Mouse (Mus musculus): ENCODE results near the gene Arhgap22.

The Arhgap22 gene

GRCm38 (mm10) chr14:33282447-33282846, 68.6 kb downstream of the Arhgap22 start:
- DNase-seq (ENCODE audit: low spot score) = no peak

DNA sequence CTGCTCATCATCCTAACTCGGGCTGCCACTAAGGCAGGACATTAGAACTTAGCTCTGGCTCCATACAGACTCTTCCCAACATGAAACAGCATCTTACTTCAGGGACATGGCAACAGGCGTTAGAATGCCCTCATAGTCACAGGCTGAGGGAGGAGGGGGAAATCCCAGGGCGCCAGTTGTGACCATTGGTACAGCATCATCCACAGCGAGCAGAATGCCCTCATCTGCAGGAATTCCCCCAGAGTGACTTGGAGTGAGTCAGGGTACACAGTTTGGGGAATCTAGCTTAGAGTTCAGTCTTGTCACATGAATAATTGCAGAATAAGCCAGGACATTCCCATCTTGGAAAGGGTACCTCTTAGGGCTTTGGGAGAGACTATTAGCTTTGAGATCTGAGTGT, 74.1 kb downstream of the Arhgap22 start:
- no peak for DNase-seq (ENCODE audit: low spot score)

GRCm38 (mm10) chr14:33290038-33290437, 76.2 kb downstream of the Arhgap22 start:
- DNase-seq (ENCODE audit: low spot score) = no peak

- no peak for DNase-seq (ENCODE audit: low spot score)
These were observed 80.7 kb downstream of the Arhgap22 start for GRCm38 (mm10) chr14:33294488-33294887.

DNA sequence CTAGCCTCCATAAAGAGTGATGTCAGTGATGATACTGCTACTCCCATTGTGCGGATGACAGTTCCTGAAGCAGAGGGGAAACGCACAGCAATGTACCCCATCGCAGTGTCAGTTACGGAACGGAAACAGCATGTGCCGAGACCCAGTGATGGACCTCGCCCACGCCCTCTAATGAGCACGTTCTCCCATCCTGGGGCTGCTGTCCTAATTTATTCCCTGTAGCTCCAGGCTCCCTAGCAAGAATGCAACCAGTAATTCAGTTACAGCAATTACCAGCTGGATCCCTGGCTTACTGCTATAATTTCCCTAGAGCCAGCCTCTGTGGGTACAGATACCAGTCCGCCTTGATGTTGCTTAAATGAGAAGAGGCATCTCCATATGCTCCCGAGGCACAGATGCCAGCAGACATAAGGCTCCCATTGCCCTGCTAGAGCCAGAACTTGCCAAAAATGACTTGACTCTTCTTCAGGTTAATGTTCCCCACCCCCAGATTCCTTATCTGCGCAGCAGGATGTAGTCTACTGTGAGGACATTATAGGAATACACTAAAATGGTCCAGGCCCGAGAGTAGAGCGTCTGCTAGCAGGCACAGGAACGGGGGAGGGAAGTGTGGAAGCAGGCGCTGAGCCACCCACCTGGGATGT, 83.0 kb downstream of the Arhgap22 start:
- DNase-seq (ENCODE audit: low spot score) = no peak

DNA sequence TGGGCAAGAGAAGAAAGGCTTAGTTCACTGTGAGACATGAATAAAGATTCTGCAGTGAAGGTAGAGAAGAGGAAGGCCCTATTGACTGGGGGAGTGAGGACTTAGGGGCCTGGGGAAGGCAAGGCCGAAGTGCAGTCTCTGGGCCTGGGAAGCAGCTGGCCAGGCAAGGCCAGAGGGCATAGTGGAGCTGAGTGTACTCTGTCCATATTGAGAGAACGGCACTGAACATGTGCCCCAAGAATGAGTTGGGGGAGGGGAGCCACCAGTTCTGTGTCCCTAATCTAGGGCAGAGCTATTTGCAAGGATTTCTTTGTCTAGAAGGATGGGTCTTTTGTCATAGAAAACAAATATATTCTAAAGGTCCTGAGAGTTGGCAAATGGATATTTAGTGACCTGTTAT, 86.8 kb downstream of the Arhgap22 start:
- peak; percentile 65 for DNase-seq (ENCODE audit: low spot score)

GRCm38 (mm10) chr14:33303348-33303819, 89.6 kb downstream of the Arhgap22 start:
- DNase-seq (ENCODE audit: low spot score) = peak; percentile 96

GRCm38 (mm10) chr14:33305645-33306281, 91.9 kb downstream of the Arhgap22 start:
- DNase-seq (ENCODE audit: low spot score) = no peak

- DNase-seq (ENCODE audit: low spot score) = no peak
These were observed 96.9 kb downstream of the Arhgap22 start for GRCm38 (mm10) chr14:33310719-33311118.

DNA sequence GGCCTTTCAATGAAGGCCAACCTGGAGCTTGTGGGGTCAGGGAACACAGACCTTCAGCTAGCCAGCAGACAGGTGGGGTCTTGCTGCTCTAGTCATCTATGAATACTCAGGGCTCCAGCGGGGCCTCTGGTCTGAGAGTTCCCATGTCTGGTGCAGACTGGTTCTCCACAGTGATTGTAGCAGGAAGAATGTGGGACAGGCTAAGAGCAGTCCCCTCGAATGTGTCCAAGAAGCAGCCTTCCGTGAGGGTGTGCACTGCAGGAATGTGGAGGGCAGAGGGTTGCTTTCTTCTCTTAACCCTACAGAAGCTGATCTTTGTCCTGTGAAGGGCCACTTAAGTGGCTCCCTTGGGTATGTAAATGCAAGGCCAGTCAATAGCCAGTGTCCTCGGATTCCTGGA, 98.5 kb downstream of the Arhgap22 start:
- DNase-seq (ENCODE audit: low spot score) = no peak

GRCm38 (mm10) chr14:33313624-33314023, 99.8 kb downstream of the Arhgap22 start:
- DNase-seq (ENCODE audit: low spot score) = peak; percentile 88

DNA sequence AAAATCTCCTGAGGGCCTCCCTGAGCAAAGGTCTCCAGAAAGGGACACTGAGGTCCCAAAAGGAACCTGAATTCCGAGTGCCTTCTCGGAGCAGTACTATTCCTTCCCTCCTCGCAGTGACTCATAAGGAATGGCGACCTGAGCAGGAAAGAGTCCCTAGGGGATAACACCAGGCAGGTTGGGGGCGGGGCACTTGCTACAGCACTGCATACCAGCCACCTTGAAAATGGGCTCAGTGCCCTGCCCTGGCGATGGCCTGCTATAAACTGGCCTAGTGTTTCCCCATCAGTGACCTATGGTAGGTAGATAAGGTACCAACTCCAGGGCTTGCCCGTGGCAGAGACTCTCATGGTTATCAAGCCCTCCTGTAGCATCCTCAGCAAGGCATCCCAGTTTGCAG, 100.3 kb downstream of the Arhgap22 start:
- DNase-seq (ENCODE audit: low spot score) = no peak

GRCm38 (mm10) chr14:33315111-33315510, 101.3 kb downstream of the Arhgap22 start:
- DNase-seq (ENCODE audit: low spot score) = no peak

- no peak for DNase-seq (ENCODE audit: low spot score)
These were observed 101.9 kb downstream of the Arhgap22 start for GRCm38 (mm10) chr14:33315771-33316170.

DNA sequence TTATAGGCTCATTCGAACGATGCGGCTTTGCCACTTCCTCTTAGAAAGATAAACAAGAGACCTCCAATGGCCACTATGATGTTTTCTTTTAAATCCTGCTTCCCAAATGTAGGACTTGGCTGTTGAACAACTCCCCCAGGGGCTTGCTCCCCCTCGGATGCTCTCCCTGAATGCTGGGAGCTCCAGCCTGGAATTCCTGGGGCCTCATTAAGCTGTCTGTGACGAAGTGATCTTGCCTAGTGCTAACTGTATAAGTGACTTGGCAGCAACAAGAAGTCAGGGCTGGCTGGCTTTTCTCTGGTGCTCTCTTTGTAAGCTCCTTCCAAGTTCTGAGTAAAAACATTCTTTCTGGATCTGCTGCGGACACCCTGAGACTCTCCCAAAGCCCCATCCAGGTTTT, 104.1 kb downstream of the Arhgap22 start:
- DNase-seq (ENCODE audit: low spot score) = no peak

DNA sequence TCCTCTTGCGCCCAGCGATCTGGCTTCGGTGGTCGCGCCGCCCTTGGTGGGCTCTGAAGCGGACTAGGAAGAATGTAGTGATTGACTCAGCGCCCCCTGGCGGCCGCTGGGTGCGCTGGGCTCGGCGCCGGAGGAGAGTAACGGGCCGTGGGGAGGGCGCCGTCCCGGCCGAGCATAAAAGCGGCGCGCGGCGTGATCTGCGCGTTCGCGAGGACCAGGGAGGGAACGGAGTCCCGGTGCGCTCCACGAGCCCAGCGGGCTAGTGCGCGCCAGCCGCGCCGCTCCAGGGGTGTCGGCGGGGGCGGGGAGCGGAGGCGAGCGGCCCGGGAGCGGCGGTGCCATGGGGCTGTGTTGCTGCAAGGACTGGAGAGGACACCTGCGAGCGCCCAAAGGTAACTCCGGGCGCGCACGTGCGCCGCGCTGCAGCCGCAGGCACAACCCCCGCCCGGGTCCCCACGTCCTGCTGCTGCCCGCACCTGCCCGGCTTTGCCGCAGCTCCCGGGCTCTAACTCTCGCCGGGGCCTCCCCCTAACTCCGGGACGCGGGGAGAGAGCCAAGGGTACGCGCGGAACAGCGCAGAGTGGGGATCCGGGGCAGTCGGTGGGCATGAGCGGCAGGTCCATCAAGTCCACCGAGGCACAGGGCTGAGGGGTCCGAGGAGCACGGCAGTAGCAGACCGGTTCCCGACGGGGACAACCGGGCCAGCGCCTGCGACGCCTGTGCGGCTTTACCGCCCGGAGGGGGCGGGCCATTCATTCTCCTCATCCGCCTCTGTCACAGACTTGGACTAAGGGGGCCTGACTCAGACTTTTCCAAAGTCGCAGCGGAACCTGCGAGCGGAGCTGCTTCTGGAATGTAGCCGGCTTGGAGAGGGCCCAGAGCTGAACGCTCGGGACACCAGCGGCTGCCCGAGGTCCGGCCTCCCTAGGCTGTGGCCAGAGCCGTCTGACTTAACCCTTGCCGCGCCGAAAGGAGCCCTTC, 106.0 kb downstream of the Arhgap22 start:
- peak; percentile 90 for DNase-seq (ENCODE audit: low spot score)

DNA sequence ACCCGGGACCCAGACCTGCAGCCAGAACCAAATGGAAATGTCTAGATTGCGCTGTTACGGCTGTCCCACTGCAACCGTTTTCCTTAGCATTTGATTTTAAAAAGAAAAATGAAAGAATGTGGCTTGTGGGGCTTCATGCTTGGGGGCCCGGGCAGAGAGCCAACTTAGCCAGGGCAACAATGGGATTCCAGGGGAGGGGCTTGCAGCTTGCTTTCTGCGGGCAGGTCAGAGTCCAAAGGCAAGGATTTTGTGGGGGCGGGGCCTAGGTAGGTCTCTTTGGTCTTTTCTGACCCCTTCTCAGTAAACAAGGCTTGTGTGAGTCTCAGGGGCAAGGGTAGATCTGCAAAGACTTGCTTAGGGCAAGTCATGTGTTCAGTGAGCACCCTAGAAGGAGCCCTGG, 107.0 kb downstream of the Arhgap22 start:
- DNase-seq (ENCODE audit: low spot score) = no peak

DNA sequence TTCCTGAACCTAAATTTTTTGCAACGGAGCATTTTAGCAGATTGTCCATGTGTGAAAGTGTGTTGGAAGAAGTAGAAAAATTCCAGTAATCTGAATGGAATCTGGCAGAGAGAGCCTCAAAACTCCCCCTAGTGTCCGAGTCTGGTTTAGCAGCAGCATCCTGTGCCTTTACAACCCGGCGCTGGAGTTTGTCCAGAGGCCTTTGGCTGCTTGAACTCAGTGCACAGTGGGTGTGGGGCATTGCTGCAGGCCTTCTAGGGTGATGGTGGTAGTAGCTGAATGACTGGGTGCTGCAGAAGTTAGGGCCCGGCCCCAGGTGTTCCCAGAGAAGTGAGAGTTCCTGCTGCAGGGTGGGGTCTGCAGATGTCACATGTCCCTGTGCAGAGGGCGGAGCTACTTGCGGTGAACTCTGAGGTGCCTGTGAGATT, 108.8 kb downstream of the Arhgap22 start:
- peak; percentile 90 for DNase-seq (ENCODE audit: low spot score)

GRCm38 (mm10) chr14:33324556-33324955, 110.7 kb downstream of the Arhgap22 start:
- DNase-seq (ENCODE audit: low spot score) = no peak

DNA sequence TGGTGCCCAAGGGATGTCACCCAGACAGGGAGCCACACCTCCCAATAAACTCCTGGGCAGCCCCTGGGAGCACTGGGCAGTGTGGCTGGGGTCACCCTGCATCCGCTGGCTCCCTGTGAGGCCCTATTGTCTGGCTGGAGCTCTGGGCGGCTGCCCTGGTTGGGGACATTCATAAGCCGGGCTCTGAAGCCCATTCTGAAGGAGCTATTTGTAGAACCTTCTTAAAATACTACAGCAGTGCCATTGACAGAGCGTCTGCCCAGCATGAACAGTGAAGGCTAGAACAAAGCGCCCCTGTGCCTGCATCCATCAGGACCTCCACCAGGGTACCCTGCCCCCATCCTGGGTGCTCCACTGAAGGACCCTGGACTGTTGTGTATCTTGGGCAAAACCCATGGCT, 114.5 kb downstream of the Arhgap22 start:
- no peak for DNase-seq (ENCODE audit: low spot score)

DNA sequence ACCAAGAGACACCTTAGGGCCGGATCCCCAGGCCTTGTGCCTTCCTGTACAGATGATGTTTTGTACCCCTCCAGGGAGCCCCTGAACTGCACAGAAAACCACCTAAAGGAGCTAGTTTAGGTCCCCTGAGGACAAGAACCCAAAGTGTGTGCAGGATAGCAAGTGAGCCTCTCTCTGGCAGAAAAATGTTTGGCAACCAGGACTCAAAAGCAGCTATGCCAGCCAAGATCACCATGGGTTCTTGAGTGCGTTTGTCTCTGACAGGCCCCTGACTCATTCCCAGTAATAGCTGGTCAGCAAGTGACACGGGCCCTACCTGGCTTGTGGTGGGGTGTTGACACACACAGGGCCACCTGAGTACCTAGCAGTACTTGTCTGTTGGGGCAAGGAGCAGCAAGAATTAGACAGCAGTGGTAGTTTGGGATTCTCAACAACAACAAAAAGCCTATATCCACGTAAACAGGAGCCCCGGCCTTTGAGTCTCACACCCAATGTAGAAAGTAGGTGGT, 115.5 kb downstream of the Arhgap22 start:
- no peak for DNase-seq (ENCODE audit: low spot score)

- peak; percentile 52 for DNase-seq (ENCODE audit: low spot score)
These were observed 117.2 kb downstream of the Arhgap22 start for GRCm38 (mm10) chr14:33330986-33331385.
